Comparison of ENCODE assay signal across 8 mouse cellular contexts in the genomic region with DNA sequence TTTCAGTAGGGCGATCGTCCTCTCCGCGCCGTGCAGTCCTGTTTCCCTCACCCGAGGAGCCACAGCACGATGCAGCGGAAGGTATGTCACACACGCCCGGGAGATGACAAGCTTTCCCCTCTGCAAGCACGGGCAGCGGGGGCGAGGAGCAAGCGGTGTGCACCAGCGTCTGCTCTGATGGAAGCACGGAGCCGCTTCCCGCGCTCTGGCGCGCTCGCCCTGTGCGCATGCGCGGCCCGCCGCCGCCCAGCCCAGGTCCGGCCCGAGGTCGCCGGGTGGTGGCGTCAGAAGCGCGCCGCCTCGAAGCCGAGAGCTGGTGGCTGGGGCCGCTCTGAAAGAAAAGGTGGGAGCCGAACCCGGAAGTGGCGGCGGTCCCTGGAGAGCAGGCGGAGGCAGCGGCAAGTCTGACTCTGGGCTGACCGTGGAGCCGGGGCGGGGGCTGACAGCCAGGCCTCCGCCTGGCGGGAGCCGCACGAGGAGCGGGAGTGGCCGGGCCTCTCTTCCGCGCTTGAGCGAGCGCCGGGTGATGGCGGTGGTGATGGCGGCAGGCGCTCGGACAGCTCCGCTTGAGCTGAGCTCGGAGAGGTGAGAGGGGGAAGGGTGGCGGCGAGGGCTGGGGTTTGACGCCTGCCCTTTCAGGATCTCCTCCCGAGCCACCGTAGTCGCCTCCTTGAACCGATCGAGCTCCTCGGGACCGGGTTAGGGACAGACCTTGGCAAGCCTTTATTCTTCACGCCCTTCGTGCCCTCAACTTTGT. TPM values are rescaled to one million over a fixed set of nuclear protein-coding genes. Genes with fewer than 3 reads are reported as not detected.
DNase-seq lines count a peak whose midpoint lies in the region; ATAC-seq and TF ChIP-seq lines count a peak whose summit lies in the region.

A gene (minus strand): TSS at position 221 of the 757 bp plus-strand sequence.
A gene (plus strand): TSS at position 295 of the 757 bp plus-strand sequence.

- H3K36me3 ChIP-seq in C2C12 (ENCODE audit: control insufficient read depth, insufficient read depth), result peaks cover 43% of the 10 kb centered on the region
- peaks cover 67% of the 10 kb centered on the region for H3K36me3 ChIP-seq in erythroblast, embryonic 14.5 days (ENCODE audit: control insufficient read depth)
- peaks cover 16% of the 10 kb centered on the region for H3K36me3 ChIP-seq in heart, embryonic 12.5 days
- H3K36me3 ChIP-seq in kidney, postnatal 0 days (ENCODE audit: insufficient read depth, low read length), result no peaks in the 10 kb centered on the region
- H3K36me3 ChIP-seq in liver, embryonic 11.5 days (ENCODE audit: control insufficient read depth, insufficient read depth, low read length), result peaks cover 7% of the 10 kb centered on the region; the same call in 1 of the 2 replicates
- H3K36me3 ChIP-seq in stomach, embryonic 14.5 days (ENCODE audit: control insufficient read depth, insufficient read depth, low read length), result peaks cover 6% of the 10 kb centered on the region

- peak within 1 kb of the TSS; percentile 80 for H3K4me2 ChIP-seq in heart, embryonic 12.5 days
- peak within 1 kb of the TSS; percentile 86 for H3K4me2 ChIP-seq in kidney, postnatal 0 days (ENCODE audit: low read length)
- peak within 1 kb of the TSS; percentile 83 for H3K4me2 ChIP-seq in liver, embryonic 11.5 days
- peak within 1 kb of the TSS; percentile 71 for H3K4me2 ChIP-seq in stomach, embryonic 14.5 days (replicated peaks; ENCODE audit: low read depth, low read length)

- peaks cover 33% of the 10 kb centered on the region for H3K4me1 ChIP-seq in erythroblast, embryonic 14.5 days (ENCODE audit: control insufficient read depth)
- peaks cover 11% of the 10 kb centered on the region for H3K4me1 ChIP-seq in heart, embryonic 12.5 days (replicated peaks)
- peaks cover 6% of the 10 kb centered on the region; the same call in 1 of the 2 replicates for H3K4me1 ChIP-seq in kidney, postnatal 0 days (replicated peaks; ENCODE audit: insufficient read depth, low read length)
- H3K4me1 ChIP-seq in liver, embryonic 11.5 days (replicated peaks; ENCODE audit: control insufficient read depth, insufficient read depth, low read length), result peaks cover 13% of the 10 kb centered on the region
- peaks cover 8% of the 10 kb centered on the region for H3K4me1 ChIP-seq in stomach, embryonic 14.5 days (ENCODE audit: control insufficient read depth, insufficient read depth, low read length)

- peak within 1 kb of the TSS; percentile 89 for H3K9ac ChIP-seq in heart, embryonic 12.5 days
- peak within 1 kb of the TSS; percentile 73 for H3K9ac ChIP-seq in kidney, postnatal 0 days (ENCODE audit: low read depth, low read length)
- peak within 1 kb of the TSS; percentile 96 for H3K9ac ChIP-seq in liver, embryonic 11.5 days (ENCODE audit: low read depth, low read length)
- H3K9ac ChIP-seq in stomach, embryonic 14.5 days (replicated peaks; ENCODE audit: low read depth, low read length), result peak within 1 kb of the TSS; percentile 88

- DNase-seq in brain, embryonic 14.5 days (ENCODE audit: low read depth), result peak; percentile 98
- peak; percentile 95 for DNase-seq in kidney, postnatal 0 days (ENCODE audit: low spot score)
- peak; percentile 94 for DNase-seq in liver, embryonic 11.5 days (ENCODE audit: low spot score)
- peak; percentile 95 for DNase-seq in naive thymus-derived CD4-positive, alpha-beta T cell, adult 2 months (ENCODE audit: low read depth)

- WGBS in heart, embryonic 12.5 days, result under 1% methylated on average over 76 of the region's 77 CpGs
- WGBS in kidney, postnatal 0 days, result under 1% methylated on average over 77 of the region's 77 CpGs
- under 1% methylated on average over 75 of the region's 77 CpGs for WGBS in liver, embryonic 11.5 days
- WGBS in stomach, embryonic 14.5 days, result under 1% methylated on average over 76 of the region's 77 CpGs

- ATAC-seq in heart, embryonic 12.5 days (ENCODE audit: insufficient number of reproducible peaks, low FRiP score), result peak; percentile 96
- peak; percentile 98 for ATAC-seq in kidney, postnatal 0 days (replicated peaks; ENCODE audit: low FRiP score, low read depth)
- ATAC-seq in liver, embryonic 11.5 days (replicated peaks; ENCODE audit: low FRiP score), result peak; percentile 94
- ATAC-seq in stomach, embryonic 14.5 days (ENCODE audit: insufficient number of reproducible peaks, insufficient read depth, low FRiP score, low read depth), result peak; percentile 97

- peak; percentile 74 for TF ChIP-seq POLR2A in brain, embryonic 14.5 days (IDR thresholded peaks at IDR 0.05; ENCODE audit: borderline replicate concordance, extremely low read depth, insufficient read depth, insufficient read length, poor library complexity, severe bottlenecking)

- peak within 1 kb of the TSS; percentile 97 for H3K27ac ChIP-seq in heart, embryonic 12.5 days (ENCODE audit: poor library complexity, severe bottlenecking)
- peak within 1 kb of the TSS; percentile 91 for H3K27ac ChIP-seq in kidney, postnatal 0 days
- peak within 1 kb of the TSS; percentile 97 for H3K27ac ChIP-seq in liver, embryonic 11.5 days (ENCODE audit: low read depth, low read length)
- peak within 1 kb of the TSS; percentile 93 for H3K27ac ChIP-seq in stomach, embryonic 14.5 days (ENCODE audit: low read length)

- H3K4me3 ChIP-seq in C2C12 (ENCODE audit: insufficient read depth, poor library complexity, severe bottlenecking), result peak within 1 kb of the TSS; percentile 72
- H3K4me3 ChIP-seq in erythroblast, embryonic 14.5 days (replicated peaks), result peak within 1 kb of the TSS; percentile 90
- H3K4me3 ChIP-seq in heart, embryonic 12.5 days, result peak within 1 kb of the TSS; percentile 84
- H3K4me3 ChIP-seq in kidney, postnatal 0 days (replicated peaks; ENCODE audit: low read depth, low read length), result peak within 1 kb of the TSS; percentile 61
- H3K4me3 ChIP-seq in liver, embryonic 11.5 days (ENCODE audit: low read depth, low read length), result peak within 1 kb of the TSS; percentile 91
- H3K4me3 ChIP-seq in stomach, embryonic 14.5 days (ENCODE audit: low read depth, low read length), result peak within 1 kb of the TSS; percentile 58

- no peaks in the 10 kb centered on the region for H3K9me3 ChIP-seq in erythroblast, embryonic 14.5 days (ENCODE audit: control insufficient read depth, low read length)
- no peaks in the 10 kb centered on the region for H3K9me3 ChIP-seq in heart, embryonic 12.5 days (replicated peaks)
- H3K9me3 ChIP-seq in kidney, postnatal 0 days (replicated peaks; ENCODE audit: low read length), result no peaks in the 10 kb centered on the region
- H3K9me3 ChIP-seq in liver, embryonic 11.5 days (ENCODE audit: control insufficient read depth, low read length), result no peaks in the 10 kb centered on the region
- H3K9me3 ChIP-seq in stomach, embryonic 14.5 days (ENCODE audit: control insufficient read depth, low read depth, low read length), result no peaks in the 10 kb centered on the region

- TF ChIP-seq CTCF in C2C12 (IDR thresholded peaks at IDR 0.05; ENCODE audit: control insufficient read depth, insufficient read depth, insufficient read length), result no peak
- TF ChIP-seq CTCF in brain, embryonic 14.5 days (IDR thresholded peaks at IDR 0.05; ENCODE audit: borderline replicate concordance, extremely low read depth, insufficient read depth, insufficient read length), result no peak
- TF ChIP-seq CTCF in kidney, postnatal 0 days (IDR thresholded peaks at IDR 0.05; ENCODE audit: low read depth), result peak; percentile 31; the same call in 1 of the 2 replicates

- no peaks in the 10 kb centered on the region for H3K27me3 ChIP-seq in C2C12 (ENCODE audit: control insufficient read depth, insufficient read depth, insufficient read length)
- H3K27me3 ChIP-seq in erythroblast, embryonic 14.5 days (ENCODE audit: control insufficient read depth), result no peaks in the 10 kb centered on the region
- no peaks in the 10 kb centered on the region for H3K27me3 ChIP-seq in heart, embryonic 12.5 days (replicated peaks)
- H3K27me3 ChIP-seq in kidney, postnatal 0 days (ENCODE audit: insufficient read depth, low read length), result no peaks in the 10 kb centered on the region
- no peaks in the 10 kb centered on the region for H3K27me3 ChIP-seq in liver, embryonic 11.5 days (replicated peaks; ENCODE audit: control insufficient read depth, insufficient read depth, low read length)
- H3K27me3 ChIP-seq in stomach, embryonic 14.5 days (ENCODE audit: control insufficient read depth, insufficient read depth, low read length), result no peaks in the 10 kb centered on the region

- H3ac ChIP-seq in C2C12 (ENCODE audit: control insufficient read depth, insufficient read length, low read depth), result peak within 1 kb of the TSS; percentile 79

- H3K79me2 ChIP-seq in C2C12 (ENCODE audit: control insufficient read depth, insufficient read depth), result peaks cover 86% of the 10 kb centered on the region

- H3K79me3 ChIP-seq in C2C12 (ENCODE audit: low read depth), result peaks cover 76% of the 10 kb centered on the region

TF ChIP-seq in C2C12, 6 proteins besides CTCF, POLR2A, EP300 and RAD21:
- TF ChIP-seq MYOG (IDR thresholded peaks at IDR 0.05; ENCODE audit: control insufficient read depth, extremely low read depth, insufficient read length) (no peak), MAX (IDR thresholded peaks at IDR 0.05) (peak; percentile 81)
TF ChIP-seq in C2C12: peak in this region for 1.

RNA-seq across cellular contexts. Expression of the first gene that starts in this region (rescaled TPM):
- 12.4 TPM for polyA plus RNA-seq in C2C12 (2012; fragmentation: generic; extraction: Trizol)
- 15.3 and 15.9 TPM in 2 replicates for polyA plus RNA-seq in brain, embryonic 14.5 days (2012; rRNA removed)
- 1.1 and 1.5 TPM in 2 replicates for polyA plus RNA-seq in erythroblast, embryonic 14.5 days (2012)
- 22.9 and 23.1 TPM in 2 replicates for polyA plus RNA-seq in heart, embryonic 12.5 days (2016; fragmentation: Nextera tagmentation; extraction: Ambion mirVana)
- 10.9 and 11.8 TPM in 2 replicates for polyA plus RNA-seq in kidney, postnatal 0 days (2015; fragmentation: Nextera tagmentation; extraction: Ambion mirVana)
- polyA plus RNA-seq in liver, embryonic 11.5 days (2014; fragmentation: Nextera tagmentation; extraction: Ambion mirVana), result 65.7 and 68.8 TPM in 2 replicates
- polyA plus RNA-seq in stomach, embryonic 14.5 days (2014; fragmentation: Nextera tagmentation; extraction: Ambion mirVana), result 36.5 and 39.0 TPM in 2 replicates

RNA-seq across cellular contexts. Expression of the second gene that starts in this region (rescaled TPM):
- polyA plus RNA-seq in C2C12 (2012; fragmentation: generic; extraction: Trizol), result 3.0 TPM
- 6.7 and 9.9 TPM in 2 replicates for polyA plus RNA-seq in brain, embryonic 14.5 days (2012; rRNA removed)
- polyA plus RNA-seq in erythroblast, embryonic 14.5 days (2012), result 0.11 and 0.18 TPM in 2 replicates
- polyA plus RNA-seq in heart, embryonic 12.5 days (2016; fragmentation: Nextera tagmentation; extraction: Ambion mirVana), result 2.4 and 3.0 TPM in 2 replicates
- polyA plus RNA-seq in kidney, postnatal 0 days (2015; fragmentation: Nextera tagmentation; extraction: Ambion mirVana), result 3.7 and 4.3 TPM in 2 replicates
- 4.6 and 4.8 TPM in 2 replicates for polyA plus RNA-seq in liver, embryonic 11.5 days (2014; fragmentation: Nextera tagmentation; extraction: Ambion mirVana)
- polyA plus RNA-seq in stomach, embryonic 14.5 days (2014; fragmentation: Nextera tagmentation; extraction: Ambion mirVana), result 5.3 and 6.0 TPM in 2 replicates

Comparison
In these comparisons a context has a peak if more than half of its experiments do, and no peak if none do; other contexts are left out.
1. Peak in every context shown above with its lines: DNase-seq, ATAC-seq, H3K4me3 ChIP-seq and H3K27ac ChIP-seq.